Mouse (Mus musculus): ENCODE results near the gene Myl7. TPM values are rescaled to one million over a fixed set of nuclear protein-coding genes. Genes with fewer than 3 reads are reported as not detected.

Myl7 gene
- total and polyA plus RNA-seq, 2 experiments: 0.64 to 0.65 TPM

DNA sequence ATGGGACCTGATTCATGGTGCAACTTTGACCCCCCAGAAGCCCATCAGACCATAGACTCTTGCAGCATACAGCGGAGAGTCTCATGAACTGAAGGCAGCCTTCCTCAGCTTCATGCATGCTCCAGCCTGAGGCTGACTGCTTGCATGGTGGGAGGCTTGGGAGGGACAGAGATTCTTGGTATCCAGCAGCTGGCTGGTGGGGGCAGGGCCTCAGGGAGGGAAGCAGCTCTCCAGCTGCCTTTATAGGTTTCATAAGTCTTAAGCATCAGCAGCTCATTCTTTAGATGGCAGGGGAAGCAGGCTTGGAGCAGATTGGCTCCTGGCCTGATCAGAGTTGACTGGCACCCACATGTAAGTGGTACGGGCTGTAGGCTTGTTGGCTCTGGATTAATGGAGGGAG is 31.4 kb downstream of the Myl7 start:
- Histone ChIP-seq H3K36me3 (ENCODE audit: control insufficient read depth, insufficient read depth, low read length) (no peaks in the 10 kb centered on the region), H3K79me2 (ENCODE audit: control insufficient read depth, insufficient read depth, low read length) (no peaks in the 10 kb centered on the region), H3K9ac (ENCODE audit: low read depth, low read length) (no peak overlapping the region), H3K4me1 (ENCODE audit: control insufficient read depth, insufficient read depth, low read length) (no peaks in the 10 kb centered on the region), H3K27ac (replicated peaks; ENCODE audit: insufficient read depth, low read depth, low read length) (no peak overlapping the region), H3K27me3 (ENCODE audit: control insufficient read depth, insufficient read depth, low read length) (no peaks in the 10 kb centered on the region; the same call in 1 of the 2 replicates), H3K4me3 (ENCODE audit: insufficient read depth, low read depth, low read length) (no peak overlapping the region)
- no peak for DNase-seq (ENCODE audit: extremely low read depth, low read depth, low spot score)
- TF ChIP-seq CTCF (IDR thresholded peaks at IDR 0.05; ENCODE audit: low read depth, low read length): no peak
- no peak for TF ChIP-seq POLR2A (IDR thresholded peaks at IDR 0.05; ENCODE audit: extremely low read depth, insufficient read depth, low read length)
- WGBS: 98% methylated on average over 2 of the region's 2 CpGs

DNA sequence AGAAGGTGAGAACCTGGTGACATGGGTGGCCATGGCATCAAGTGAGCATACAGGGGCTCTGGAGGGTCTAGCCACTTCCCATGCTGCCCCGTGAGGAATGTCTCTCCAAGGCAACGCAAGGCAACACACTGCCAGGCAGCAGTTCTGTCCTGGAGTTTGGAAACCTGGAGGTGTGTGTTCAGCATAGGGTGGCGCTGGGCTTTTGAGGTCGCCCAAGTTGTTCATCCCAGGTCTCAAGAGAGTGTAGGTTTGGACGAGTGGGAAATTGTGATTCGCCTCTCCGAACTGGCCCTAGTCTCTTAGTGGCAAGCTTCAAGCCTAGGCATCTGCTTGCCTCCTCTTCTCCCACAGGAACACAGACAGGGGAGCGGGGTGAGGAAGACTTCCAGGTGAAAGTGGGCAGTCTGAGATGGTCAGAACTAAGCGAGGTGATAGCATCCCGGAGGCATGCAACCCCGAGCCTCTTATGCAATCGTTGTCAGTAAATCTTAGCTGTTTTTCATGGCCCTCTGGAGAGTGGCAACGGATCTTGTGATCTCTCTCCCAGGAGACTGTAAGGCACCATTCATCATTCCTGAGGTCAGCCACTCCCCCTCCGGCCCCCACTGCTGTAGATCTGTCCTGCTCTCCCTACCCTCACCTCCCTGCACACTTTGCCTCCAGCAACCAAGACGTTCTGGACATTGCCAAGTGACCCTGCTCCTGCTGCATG is 36.0 kb downstream of the Myl7 start:
- no peak for DNase-seq (ENCODE audit: extremely low read depth, low read depth, low spot score)
- peaks cover 2% of the 10 kb centered on the region; the same call in 1 of the 2 replicates for H3K27me3 ChIP-seq (ENCODE audit: control insufficient read depth, insufficient read depth, low read length)
- WGBS: 30% methylated on average over 15 of the region's 15 CpGs
- H3K4me3 ChIP-seq (ENCODE audit: insufficient read depth, low read depth, low read length): peak overlapping the region; percentile 53; the same call in 1 of the 2 replicates
- no peaks in the 10 kb centered on the region for H3K36me3 ChIP-seq (ENCODE audit: control insufficient read depth, insufficient read depth, low read length)
- no peaks in the 10 kb centered on the region for H3K79me2 ChIP-seq (ENCODE audit: control insufficient read depth, insufficient read depth, low read length)
- H3K27ac ChIP-seq (replicated peaks; ENCODE audit: insufficient read depth, low read depth, low read length): no peak overlapping the region
- H3K4me1 ChIP-seq (ENCODE audit: control insufficient read depth, insufficient read depth, low read length): no peaks in the 10 kb centered on the region
- TF ChIP-seq POLR2A (IDR thresholded peaks at IDR 0.05; ENCODE audit: extremely low read depth, insufficient read depth, low read length) (no peak), CTCF (IDR thresholded peaks at IDR 0.05; ENCODE audit: low read depth, low read length) (no peak)
- H3K9ac ChIP-seq (ENCODE audit: low read depth, low read length): no peak overlapping the region

- Histone ChIP-seq H3K27ac (replicated peaks; ENCODE audit: insufficient read depth, low read depth, low read length) (no peak within 1 kb of the TSS), H3K79me2 (ENCODE audit: control insufficient read depth, insufficient read depth, low read length) (no peaks in the 10 kb centered on the region), H3K27me3 (ENCODE audit: control insufficient read depth, insufficient read depth, low read length) (peaks cover 2% of the 10 kb centered on the region; the same call in 1 of the 2 replicates), H3K4me1 (ENCODE audit: control insufficient read depth, insufficient read depth, low read length) (no peaks in the 10 kb centered on the region), H3K4me3 (ENCODE audit: insufficient read depth, low read depth, low read length) (peak within 1 kb of the TSS; percentile 53), H3K36me3 (ENCODE audit: control insufficient read depth, insufficient read depth, low read length) (no peaks in the 10 kb centered on the region), H3K9ac (ENCODE audit: low read depth, low read length) (peak within 1 kb of the TSS; percentile 10; the same call in 1 of the 2 replicates)
- TF ChIP-seq CTCF (IDR thresholded peaks at IDR 0.05; ENCODE audit: low read depth, low read length) (no peak), POLR2A (IDR thresholded peaks at IDR 0.05; ENCODE audit: extremely low read depth, insufficient read depth, low read length) (no peak)
- 4% methylated on average over 59 of the region's 59 CpGs for WGBS
- DNase-seq (ENCODE audit: extremely low read depth, low read depth, low spot score): no peak
These were observed 36.7 kb downstream of the Myl7 start, which contains the start of gene Aebp1 for GRCm38 (mm10) chr11:5861678-5862393. Aebp1 (plus strand) TSS chr11:5861947.

DNA sequence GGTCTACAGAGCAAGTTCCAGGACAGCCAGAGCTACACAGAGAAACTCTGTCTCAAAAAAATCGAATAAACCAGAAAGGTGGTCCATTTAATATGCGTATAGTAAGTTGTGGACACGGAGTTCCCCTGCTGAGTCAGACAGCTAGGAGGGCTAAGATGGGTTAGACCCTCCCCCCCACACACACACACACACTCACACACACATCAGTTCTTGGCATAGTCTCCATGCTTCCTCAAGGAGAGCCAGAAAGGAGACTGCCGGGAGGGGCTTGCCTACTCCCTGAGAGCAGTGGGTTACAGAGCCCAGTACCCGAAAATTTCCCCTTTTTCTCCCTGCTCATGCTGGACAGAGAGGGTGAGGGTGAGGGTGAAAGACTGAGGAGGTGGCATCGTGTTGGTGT is 37.9 kb downstream of the Myl7 start:
- Histone ChIP-seq H3K36me3 (ENCODE audit: control insufficient read depth, insufficient read depth, low read length) (no peaks in the 10 kb centered on the region), H3K27ac (replicated peaks; ENCODE audit: insufficient read depth, low read depth, low read length) (no peak overlapping the region), H3K9ac (ENCODE audit: low read depth, low read length) (no peak overlapping the region), H3K27me3 (ENCODE audit: control insufficient read depth, insufficient read depth, low read length) (peaks cover 2% of the 10 kb centered on the region; the same call in 1 of the 2 replicates), H3K4me3 (ENCODE audit: insufficient read depth, low read depth, low read length) (no peak overlapping the region), H3K4me1 (ENCODE audit: control insufficient read depth, insufficient read depth, low read length) (no peaks in the 10 kb centered on the region), H3K79me2 (ENCODE audit: control insufficient read depth, insufficient read depth, low read length) (no peaks in the 10 kb centered on the region)
- WGBS: 77% methylated on average over 6 of the region's 6 CpGs
- no peak for DNase-seq (ENCODE audit: extremely low read depth, low read depth, low spot score)
- TF ChIP-seq POLR2A (IDR thresholded peaks at IDR 0.05; ENCODE audit: extremely low read depth, insufficient read depth, low read length): no peak
- no peak for TF ChIP-seq CTCF (IDR thresholded peaks at IDR 0.05; ENCODE audit: low read depth, low read length)

- 92% methylated on average over 13 of the region's 13 CpGs for WGBS
- Histone ChIP-seq H3K4me3 (ENCODE audit: insufficient read depth, low read depth, low read length) (no peak overlapping the region), H3K9ac (ENCODE audit: low read depth, low read length) (no peak overlapping the region), H3K27me3 (ENCODE audit: control insufficient read depth, insufficient read depth, low read length) (peaks cover 2% of the 10 kb centered on the region; the same call in 1 of the 2 replicates), H3K27ac (replicated peaks; ENCODE audit: insufficient read depth, low read depth, low read length) (no peak overlapping the region), H3K36me3 (ENCODE audit: control insufficient read depth, insufficient read depth, low read length) (no peaks in the 10 kb centered on the region), H3K79me2 (ENCODE audit: control insufficient read depth, insufficient read depth, low read length) (no peaks in the 10 kb centered on the region), H3K4me1 (ENCODE audit: control insufficient read depth, insufficient read depth, low read length) (no peaks in the 10 kb centered on the region)
- DNase-seq (ENCODE audit: extremely low read depth, low read depth, low spot score): no peak
- TF ChIP-seq CTCF (IDR thresholded peaks at IDR 0.05; ENCODE audit: low read depth, low read length) (no peak), POLR2A (IDR thresholded peaks at IDR 0.05; ENCODE audit: extremely low read depth, insufficient read depth, low read length) (no peak)
These were observed 38.6 kb downstream of the Myl7 start for GRCm38 (mm10) chr11:5859883-5860550.
